Mouse (Mus musculus) CD8-positive naive resting alpha-beta T cell, adult 57 days (primary cell): ENCODE measurements around the gene Olfr593. TPM values are rescaled to one million over a fixed set of nuclear protein-coding genes. Genes with fewer than 3 reads are reported as not detected.

Experiments
- total RNA-seq: library from RNA; stranded (reverse); gene quantifications from one replicate; pipeline ENCODE4 v1.2.4, GENCODE M21; 2023

Olfr593 gene
- not detected for total RNA-seq

GRCm38 (mm10) chr7:103211562-103211961 is at the start of gene Olfr593:
Gene Olfr593 (plus strand): TSS chr7:103211862.

GRCm38 (mm10) chr7:103178240-103178639 is 33.4 kb upstream of the Olfr593 start, which contains the start of gene Olfr591:
Gene Olfr591 (minus strand): TSS chr7:103178340.

GRCm38 (mm10) chr7:103184503-103184902 is 27.2 kb upstream of the Olfr593 start, which contains the start of gene Olfr592:
Gene Olfr592 (plus strand): TSS chr7:103184803.

GRCm38 (mm10) chr7:103216696-103217095 is 5.0 kb downstream of the Olfr593 start, which contains the start of gene Olfr594:
Gene Olfr594 (plus strand): TSS chr7:103216996.

GRCm38 (mm10) chr7:103252405-103252804 is 40.7 kb downstream of the Olfr593 start, which contains the start of gene Usp17ld:
Gene Usp17ld (minus strand): TSS chr7:103252505.

Other genes with a start within 250 kb of the Olfr593 start
- gene Olfr576, start 249.2 kb upstream of the Olfr593 start, total RNA-seq, result not detected
- gene Olfr577, start 235.9 kb upstream of the Olfr593 start, total RNA-seq, result not detected
- gene Olfr578, start 222.5 kb upstream of the Olfr593 start, total RNA-seq, result not detected
- gene Olfr582, start 173.8 kb upstream of the Olfr593 start, total RNA-seq, result not detected
- gene Olfr583, start 160.6 kb upstream of the Olfr593 start, total RNA-seq, result not detected
- gene Olfr584, start 130.0 kb upstream of the Olfr593 start, total RNA-seq, result not detected
- not detected for gene Olfr585, start 114.1 kb upstream of the Olfr593 start, total RNA-seq
- gene Olfr586, start 86.2 kb upstream of the Olfr593 start, total RNA-seq, result not detected
- not detected for gene Olfr588-ps1, start 71.0 kb upstream of the Olfr593 start, total RNA-seq
- not detected for gene Olfr589, start 55.5 kb upstream of the Olfr593 start, total RNA-seq
- gene Olfr591, start 33.5 kb upstream of the Olfr593 start, total RNA-seq, result not detected
- not detected for gene Olfr592, start 27.1 kb upstream of the Olfr593 start, total RNA-seq
- not detected for gene Olfr594, start 5.1 kb downstream of the Olfr593 start, total RNA-seq
- not detected for gene Usp17ld, start 40.6 kb downstream of the Olfr593 start, total RNA-seq
- gene Olfr596, start 93.8 kb downstream of the Olfr593 start, total RNA-seq, result not detected
- gene Olfr597, start 104.5 kb downstream of the Olfr593 start, total RNA-seq, result not detected
- not detected for gene Olfr598, start 111.7 kb downstream of the Olfr593 start, total RNA-seq
- gene Olfr599, start 124.1 kb downstream of the Olfr593 start, total RNA-seq, result not detected
- gene Olfr600, start 137.8 kb downstream of the Olfr593 start, total RNA-seq, result not detected
- gene Olfr601, start 150.8 kb downstream of the Olfr593 start, total RNA-seq, result not detected
- gene Olfr603, start 174.3 kb downstream of the Olfr593 start, total RNA-seq, result not detected
- gene Usp17lc, start 203.2 kb downstream of the Olfr593 start, total RNA-seq, result not detected
- gene Olfr605, start 233.6 kb downstream of the Olfr593 start, total RNA-seq, result not detected
- not detected for gene Olfr606, start 237.2 kb downstream of the Olfr593 start, total RNA-seq